Mouse (Mus musculus) CH12.LX (cell line): Measurements from ENCODE around the gene Aunip. TPM values are rescaled to one million over a fixed set of nuclear protein-coding genes. Genes with fewer than 3 reads are reported as not detected.
A peak's percentile ranks its signal among the peaks of the same experiment; 100 is the strongest.

Source experiments
- DNase-seq: peaks from one replicate; pipeline ENCODE4 v3.0.0-alpha.2; 2013; ENCODE audit errors: extremely low read depth
- H3K27ac ChIP-seq: 2 replicates; pipeline ENCODE4 v1.5.1; 2012; ENCODE audit warnings: low read depth, mild to moderate bottlenecking, control low read depth, moderate library complexity; ENCODE audit not compliant: insufficient read depth
- H3K27me3 ChIP-seq: replicated peaks from 2 replicates; pipeline ENCODE3; 2012; ENCODE audit warnings: inconsistent platforms
- H3K36me3 ChIP-seq, 2 experiments: replicated peaks in 1 of 2; 2 replicates each; pipeline versions ENCODE3 to v1.6.1; 2012; ENCODE audit warnings: inconsistent platforms in 1 of 2, low read length in 1 of 2, mild to moderate bottlenecking in 1 of 2, mixed read lengths in 1 of 2, moderate library complexity in 1 of 2; ENCODE audit not compliant: control insufficient read depth in 1 of 2, insufficient read depth in 1 of 2
- H3K4me1 ChIP-seq, 2 experiments: 2 replicates each; pipeline ENCODE4 v1.6.1; 2012; ENCODE audit warnings: inconsistent platforms in 1 of 2, moderate library complexity in 1 of 2; ENCODE audit not compliant: insufficient read depth in 2 of 2, control insufficient read depth in 1 of 2
- H3K4me2 ChIP-seq: 2 replicates; pipeline ENCODE4 v1.6.1; 2012; ENCODE audit warnings: low read depth, mild to moderate bottlenecking, control low read depth; ENCODE audit not compliant: poor library complexity, insufficient read depth, severe bottlenecking
- H3K4me3 ChIP-seq, 3 experiments: fragments of 150-350 bp in 1 of 3; sonication (generic) in 1 of 3; replicated peaks in 1 of 3; 2 replicates each; pipeline versions ENCODE3 to v1.5.1; 2011 to 2012; ENCODE audit warnings: low read depth in 2 of 3, low read length in 2 of 3, mild to moderate bottlenecking in 2 of 3, moderate library complexity in 2 of 3, control low read depth in 1 of 3, improper control_type of control experiment in 1 of 3, inconsistent platforms in 1 of 3, mixed read lengths in 1 of 3; ENCODE audit not compliant: poor library complexity in 1 of 3
- H3K79me2 ChIP-seq: replicated peaks from 2 replicates; pipeline ENCODE4 v1.6.1; 2012; ENCODE audit warnings: mild to moderate bottlenecking, moderate library complexity; ENCODE audit not compliant: control insufficient read depth, poor library complexity, insufficient read depth, severe bottlenecking; ENCODE audit errors: extremely low read depth
- H3K9ac ChIP-seq: 2 replicates; pipeline ENCODE4 v1.6.1; 2012; ENCODE audit warnings: low read depth, mild to moderate bottlenecking, control low read depth, moderate library complexity; ENCODE audit not compliant: insufficient read depth
- H3K9me3 ChIP-seq: replicated peaks from 2 replicates; pipeline ENCODE3; 2012; ENCODE audit warnings: low read length, inconsistent platforms, mixed read lengths
- CHD1 ChIP-seq: IDR thresholded peaks from 2 replicates; pipeline ENCODE4 v1.6.1; 2012; ENCODE audit warnings: low read depth, low read length, improper control_type of control experiment, inconsistent platforms
- CHD2 ChIP-seq: IDR thresholded peaks from 2 replicates; pipeline ENCODE4 v1.6.1; 2011; ENCODE audit warnings: low read length, improper control_type of control experiment
- CTCF ChIP-seq, 2 experiments: IDR thresholded peaks in 1 of 2; conservative IDR thresholded peaks in 1 of 2; 2 replicates each; pipeline ENCODE4 v1.5.1; 2011 to 2012; ENCODE audit warnings: low read depth in 2 of 2, low read length in 2 of 2, improper control_type of control experiment in 1 of 2, inconsistent platforms in 1 of 2, mild to moderate bottlenecking in 1 of 2, moderate library complexity in 1 of 2
- E2F4 ChIP-seq: IDR thresholded peaks from 2 replicates; pipeline ENCODE4 v1.6.1; 2011; ENCODE audit warnings: low read depth, low read length, improper control_type of control experiment; ENCODE audit not compliant: insufficient replicate concordance
- ELF1 ChIP-seq: IDR thresholded peaks from 2 replicates; pipeline ENCODE4 v1.6.1; 2014; ENCODE audit warnings: low read depth, mild to moderate bottlenecking, inconsistent platforms, low read length, improper control_type of control experiment
- EP300 ChIP-seq: IDR thresholded peaks from 2 replicates; pipeline ENCODE4 v1.6.1; 2011; ENCODE audit warnings: low read length, improper control_type of control experiment
- HCFC1 ChIP-seq: IDR thresholded peaks from 2 replicates; pipeline ENCODE4 v1.6.1; 2012; ENCODE audit warnings: low read depth, mild to moderate bottlenecking, inconsistent platforms, low read length, improper control_type of control experiment
- IRF4 ChIP-seq: IDR thresholded peaks from 2 replicates; pipeline ENCODE4 v1.6.1; 2014; ENCODE audit warnings: low read depth, mild to moderate bottlenecking, inconsistent platforms, low read length, improper control_type of control experiment
- JUND ChIP-seq: conservative IDR thresholded peaks from 2 replicates; pipeline ENCODE4 v1.6.1; 2011; ENCODE audit warnings: low read depth, low read length, improper control_type of control experiment
- KAT2A ChIP-seq: IDR thresholded peaks from 2 replicates; pipeline ENCODE4 v1.6.1; 2012; ENCODE audit warnings: low read length, improper control_type of control experiment, inconsistent platforms; ENCODE audit not compliant: insufficient replicate concordance
- MAFK ChIP-seq: IDR thresholded peaks from 2 replicates; pipeline ENCODE4 v1.6.1; 2011; ENCODE audit warnings: low read length, improper control_type of control experiment; ENCODE audit not compliant: insufficient replicate concordance
- MEF2A ChIP-seq: IDR thresholded peaks from 2 replicates; pipeline ENCODE4 v1.6.1; 2014; ENCODE audit warnings: low read depth, mild to moderate bottlenecking, inconsistent platforms, low read length, improper control_type of control experiment, borderline replicate concordance
- MXI1 ChIP-seq: IDR thresholded peaks from 2 replicates; pipeline ENCODE4 v1.6.1; 2011; ENCODE audit warnings: mild to moderate bottlenecking, low read depth, low read length, improper control_type of control experiment
- MYC ChIP-seq: IDR thresholded peaks from 2 replicates; pipeline ENCODE4 v1.6.1; 2011; ENCODE audit warnings: low read depth, mild to moderate bottlenecking, improper control_type of control experiment, low read length
- NELFE ChIP-seq: IDR thresholded peaks from 2 replicates; pipeline ENCODE4 v1.6.1; 2011; ENCODE audit warnings: low read depth, low read length, improper control_type of control experiment
- NRF1 ChIP-seq: IDR thresholded peaks from 2 replicates; pipeline ENCODE4 v1.6.1; 2014; ENCODE audit warnings: low read depth, mild to moderate bottlenecking, inconsistent platforms, low read length, improper control_type of control experiment, moderate library complexity
- PAX5 ChIP-seq: IDR thresholded peaks from 2 replicates; pipeline ENCODE4 v1.6.1; 2012; ENCODE audit warnings: low read length, inconsistent platforms, mixed read lengths
- RAD21 ChIP-seq: IDR thresholded peaks from 2 replicates; pipeline ENCODE4 v1.6.1; 2011; ENCODE audit warnings: low read depth, mild to moderate bottlenecking, low read length, improper control_type of control experiment, moderate library complexity
- RCOR1 ChIP-seq: conservative IDR thresholded peaks from 2 replicates; pipeline ENCODE4 v1.6.1; 2012; ENCODE audit warnings: low read depth, mild to moderate bottlenecking, inconsistent platforms, low read length, improper control_type of control experiment
- SMC3 ChIP-seq: IDR thresholded peaks from 2 replicates; pipeline ENCODE4 v1.6.1; 2011; ENCODE audit warnings: low read depth, low read length, improper control_type of control experiment
- TBP ChIP-seq: conservative IDR thresholded peaks from 2 replicates; pipeline ENCODE4 v1.6.1; 2011; ENCODE audit warnings: low read depth, low read length, improper control_type of control experiment
- USF1 ChIP-seq: IDR thresholded peaks from 2 replicates; pipeline ENCODE4 v1.6.1; 2014; ENCODE audit warnings: low read depth, mild to moderate bottlenecking, inconsistent platforms, low read length, improper control_type of control experiment
- USF2 ChIP-seq: conservative IDR thresholded peaks from 2 replicates; pipeline ENCODE4 v1.6.1; 2011; ENCODE audit warnings: low read depth, low read length, improper control_type of control experiment
- dilution Hi-C: fragments of 300-500 bp; cut with MboI; formaldehyde crosslinking; loops from 2 replicates; pipeline ENCODE4 v1.14.3; 2020; ENCODE audit warnings: low sequenced_read_pairs; ENCODE audit not compliant: extremely low pct_unique_long_range_greater_than_20kb, extremely low pct_ligation_motif_present
- in situ Hi-C: fragments of 300-500 bp; cut with MboI; formaldehyde crosslinking; loops from 3 replicates; pipeline ENCODE4 v1.14.3; 2019; ENCODE audit warnings: low sequenced_read_pairs, low pct_ligation_motif_present, low pct_unique_long_range_greater_than_20kb, mixed read lengths
- polyA plus RNA-seq: library from polyadenylated mRNA; unstranded; fragments of >175 nt; gene quantifications from 2 replicates; pipeline ENCODE4 v1.2.1, GENCODE M21; 2012; ENCODE audit warnings: low read depth; ENCODE audit not compliant: insufficient read length
- total RNA-seq, 2 experiments: library from RNA; depleted of rRNA; stranded (reverse); fragments of 300-350 nt in 1 of 2; fragments of >200 nt in 1 of 2; gene quantifications; 2 replicates each; pipeline ENCODE4 v1.2.3; 2012 to 2014

The Aunip gene
- total and polyA plus RNA-seq, 3 experiments, result 11.5 to 14.9 (median 11.7) TPM

DNA sequence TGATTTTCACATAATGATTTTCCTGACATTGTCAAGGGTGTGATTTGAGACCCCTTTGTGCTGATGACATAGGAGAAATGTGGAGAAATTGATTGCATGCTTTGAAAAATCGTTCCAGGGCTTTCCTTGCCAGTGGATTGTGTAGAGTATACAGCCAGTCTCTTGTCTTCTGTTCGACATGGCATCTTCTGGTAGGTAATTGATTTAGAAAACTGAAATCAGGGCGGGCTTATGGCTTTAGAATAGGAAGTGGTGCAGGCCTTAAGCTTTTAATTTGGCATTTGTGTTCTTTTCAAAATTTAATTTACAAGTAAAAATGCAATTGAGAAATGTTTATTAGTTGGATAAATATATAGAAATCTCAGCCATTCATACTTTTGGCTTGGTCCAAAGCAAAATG is 40.8 kb upstream of the Aunip start:
- Histone ChIP-seq H3K4me3 (no peak overlapping the region), H3K36me3 (peaks cover 6 to 15% of the 10 kb centered on the region in 2 experiments), H3K4me1 (peaks cover 3% of the 10 kb centered on the region in 2 experiments), H3K9ac (no peak overlapping the region), H3K79me2 (no peaks in the 10 kb centered on the region; the same call in 1 of the 2 replicates)
- no peak for DNase-seq
- TF ChIP-seq E2F4, result no peak
- TF ChIP-seq CHD2, result no peak
- TF ChIP-seq KAT2A, result no peak
- TF ChIP-seq, all 38 proteins: peak for 0
- no peak overlapping the region; the same call in 1 of the 2 replicates for H3K4me2 ChIP-seq
- H3K9me3 ChIP-seq, result peaks cover 2% of the 10 kb centered on the region
- H3K27ac ChIP-seq, result no peak overlapping the region
- peaks cover 36% of the 10 kb centered on the region for H3K27me3 ChIP-seq
- in situ Hi-C loops (no loop called here), dilution Hi-C loops (no loop called here)

DNA sequence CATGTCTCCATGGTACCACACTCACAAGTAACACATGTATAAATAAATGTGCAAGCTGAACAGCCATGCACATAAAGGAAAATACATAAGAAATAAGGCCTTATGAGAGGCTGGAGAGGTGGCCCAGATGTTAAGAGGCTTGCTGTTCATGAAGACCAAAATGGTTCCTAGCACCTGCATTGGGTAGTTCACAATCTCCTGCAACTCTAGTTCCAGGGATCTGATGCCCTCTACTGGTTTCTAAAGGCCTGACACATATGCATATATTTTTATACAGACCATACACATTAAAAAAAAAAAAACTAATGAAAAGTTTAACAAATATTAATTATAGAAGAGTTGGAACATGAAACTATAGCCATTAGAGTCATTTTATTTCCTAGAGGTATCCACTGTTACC is 39.3 kb upstream of the Aunip start:
- Histone ChIP-seq H3K9ac (no peak overlapping the region), H3K79me2 (no peaks in the 10 kb centered on the region; the same call in 1 of the 2 replicates), H3K4me1 (peaks cover 3% of the 10 kb centered on the region in 2 experiments), H3K4me3 (no peak overlapping the region), H3K4me2 (no peak overlapping the region), H3K27me3 (peaks cover 21% of the 10 kb centered on the region), H3K9me3 (peaks cover 2% of the 10 kb centered on the region), H3K36me3 (peaks cover 6 to 15% of the 10 kb centered on the region in 2 experiments), H3K27ac (no peak overlapping the region)
- in situ Hi-C loops (no loop called here), dilution Hi-C loops (no loop called here)
- no peak for DNase-seq
- TF ChIP-seq RAD21, result peak; percentile 36
- peak in 1 of 2 experiments; percentile 50; a peak in 2 of 4 replicates for TF ChIP-seq CTCF (conservative IDR thresholded peaks at IDR 0.05 in 1 of 2, IDR thresholded peaks at IDR 0.05 in 1 of 2; ENCODE audit: low read depth in 2 of 2, low read length in 2 of 2)
- no peak for TF ChIP-seq TBP

DNA sequence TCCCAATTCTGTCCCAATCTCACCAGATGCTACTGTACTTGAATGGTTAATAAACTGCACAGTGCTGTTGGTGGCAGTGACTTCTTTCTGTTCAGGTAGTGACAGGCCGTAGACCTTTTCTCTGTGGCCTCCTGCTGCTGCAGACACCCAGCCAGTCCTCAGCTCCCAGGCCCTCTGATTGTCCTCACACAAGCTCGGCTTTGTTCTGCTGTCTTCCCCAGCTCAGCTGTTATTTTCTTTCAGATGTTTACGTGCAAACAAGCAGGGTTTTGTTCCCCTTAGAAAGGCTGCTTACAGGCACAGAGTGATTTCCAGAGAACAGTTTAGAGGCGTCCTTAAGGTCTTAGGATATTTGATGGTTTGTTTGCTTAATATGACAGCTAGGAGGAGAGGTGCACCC is 37.0 kb upstream of the Aunip start:
- TF ChIP-seq MEF2A, result no peak
- no peak for TF ChIP-seq CHD1
- no peak for TF ChIP-seq ELF1
- TF ChIP-seq PAX5, result no peak
- no peak for TF ChIP-seq TBP
- TF ChIP-seq KAT2A, result no peak
- TF ChIP-seq USF2, result no peak
- no peak for TF ChIP-seq MYC
- no peak for TF ChIP-seq RCOR1
- no peak for TF ChIP-seq SMC3
- TF ChIP-seq MXI1, result no peak
- TF ChIP-seq EP300, result no peak
- TF ChIP-seq NRF1, result no peak
- no peak for TF ChIP-seq CHD2
- no peak for TF ChIP-seq NELFE
- TF ChIP-seq IRF4, result no peak
- TF ChIP-seq MAFK, result no peak
- TF ChIP-seq HCFC1, result no peak
- TF ChIP-seq JUND, result no peak
- no peak for TF ChIP-seq USF1
- no peak overlapping the region for H3K4me2 ChIP-seq
- H3K4me1 ChIP-seq, result peaks cover 5 to 14% of the 10 kb centered on the region in 2 experiments; a peak in 3 of 4 replicates
- no peaks in the 10 kb centered on the region; the same call in 1 of the 2 replicates for H3K79me2 ChIP-seq
- dilution Hi-C loops (no loop called here), in situ Hi-C loops (no loop called here)
- H3K9ac ChIP-seq, result no peak overlapping the region
- H3K27ac ChIP-seq, result no peak overlapping the region
- DNase-seq, result no peak
- peaks cover 4% of the 10 kb centered on the region for H3K27me3 ChIP-seq
- peaks cover 6 to 15% of the 10 kb centered on the region in 2 experiments for H3K36me3 ChIP-seq
- H3K9me3 ChIP-seq, result peaks cover 2% of the 10 kb centered on the region
- no peak overlapping the region for H3K4me3 ChIP-seq
